Mouse (Mus musculus) c-Kit-positive CD71-negative TER-119-negative erythroid progenitor cells, embryonic 14.5 days (primary cell): ENCODE measurements around the gene Mrpl22.
"Not testable (repeated sequence)": the region's sequence is repeated elsewhere in the genome, so short reads cannot be mapped to it uniquely, and the experiment has no call there.

ENCODE experiments used
- DNase-seq: peaks from one replicate; pipeline ENCODE4 v3.0.0-alpha.2; 2013; ENCODE audit warnings: low read depth

Mrpl22 gene

DNA sequence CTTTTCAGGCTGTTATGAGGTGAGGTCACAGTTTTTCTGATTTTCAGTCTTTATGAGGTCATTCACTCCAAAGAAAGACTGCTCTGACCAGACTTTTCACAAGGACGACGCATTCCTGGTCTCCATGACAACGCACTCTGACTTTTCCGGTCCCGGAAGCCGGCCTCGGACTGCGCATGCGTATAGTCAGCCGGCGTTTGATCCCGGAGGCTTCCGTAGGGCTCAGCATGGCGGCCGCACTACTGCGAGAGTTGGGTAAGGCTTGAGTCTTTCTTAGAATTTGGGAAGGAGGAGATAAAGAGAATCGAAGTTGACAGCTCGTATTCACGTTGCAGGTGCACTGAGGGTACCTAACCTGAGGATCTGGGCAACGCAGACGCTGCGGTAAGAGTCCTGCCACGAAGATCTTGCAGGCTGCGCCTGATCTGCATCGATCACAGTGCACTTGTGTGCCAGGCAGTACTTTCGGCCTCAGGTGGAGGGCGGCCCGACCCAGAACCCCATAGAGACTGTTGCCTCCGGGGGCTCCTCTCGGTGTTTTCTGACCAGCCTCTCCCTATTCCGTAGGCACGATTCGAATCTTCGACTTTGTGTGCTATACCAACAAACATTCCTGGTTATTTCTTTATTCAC, at the start of gene Mrpl22:
Gene Mrpl22, plus strand, starts transcription at position 203 of the 633 bp plus-strand sequence.
- DNase-seq = peak; percentile 97

GRCm38 (mm10) chr11:58123711-58124110, 47.8 kb upstream of the Mrpl22 start:
- no peak for DNase-seq

GRCm38 (mm10) chr11:58125021-58125420, 46.4 kb upstream of the Mrpl22 start:
- DNase-seq = no peak

DNA sequence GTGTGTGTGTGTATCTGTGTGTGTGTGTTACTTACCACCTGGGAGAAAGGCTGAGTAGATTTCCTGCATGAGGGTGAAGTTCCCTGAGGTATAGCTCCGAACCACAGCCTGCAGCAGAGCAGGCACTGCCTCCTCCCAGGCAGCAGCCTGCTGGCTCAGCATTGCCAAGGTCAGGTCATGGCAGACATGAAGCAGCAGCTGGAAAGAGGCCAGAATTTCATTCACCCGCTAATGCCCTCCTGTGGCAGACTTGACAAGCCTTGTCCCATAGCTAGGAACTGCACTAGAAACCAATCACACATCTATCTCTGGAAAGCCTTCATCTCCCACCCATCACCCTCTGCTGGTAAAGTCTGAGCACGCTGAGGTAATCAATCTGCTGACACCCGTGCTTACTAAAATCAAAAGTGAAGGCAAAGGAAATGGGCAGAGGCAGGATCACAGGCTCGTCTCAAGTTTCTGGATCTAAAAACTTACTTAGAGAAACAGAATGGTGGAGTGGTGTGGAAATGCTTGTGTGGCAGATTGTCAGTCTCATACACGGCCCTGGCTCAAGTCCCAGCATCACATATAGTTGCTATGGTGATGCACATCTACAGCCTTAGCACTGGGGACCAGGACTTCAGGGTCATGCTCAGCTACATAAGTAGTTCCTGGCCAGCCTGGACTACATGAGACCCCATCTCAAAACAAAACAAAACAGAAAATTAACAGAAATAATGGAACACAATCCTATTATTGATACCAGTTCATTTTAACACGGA, 44.9 kb upstream of the Mrpl22 start:
- no peak for DNase-seq

GRCm38 (mm10) chr11:58127544-58127943, 43.9 kb upstream of the Mrpl22 start:
- DNase-seq = no peak

DNA sequence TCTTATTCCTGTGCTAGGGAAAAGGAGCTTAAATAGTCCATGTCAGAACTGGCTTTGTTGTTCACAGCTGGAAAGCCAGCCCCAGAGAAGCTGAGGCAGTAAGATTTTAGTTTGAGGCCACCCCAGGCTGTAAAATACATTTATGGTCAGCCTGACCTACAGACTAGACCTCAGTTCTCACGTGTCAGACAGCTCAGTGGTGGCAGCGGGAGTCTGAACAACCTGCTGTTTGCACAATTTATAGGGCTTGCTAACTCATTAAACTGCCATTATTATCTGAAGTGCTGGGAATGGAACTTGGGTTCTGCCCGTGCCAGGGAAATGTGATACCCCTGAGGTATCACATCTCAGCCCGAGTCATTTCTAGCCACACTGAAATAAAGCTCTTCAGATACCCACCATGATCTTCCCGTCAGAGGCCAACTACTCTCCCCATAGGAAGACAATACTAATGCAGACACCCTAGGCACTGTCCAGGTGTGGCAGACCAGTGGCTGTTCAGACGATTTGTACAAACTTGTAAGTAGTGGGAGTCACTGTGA, 42.1 kb upstream of the Mrpl22 start:
- DNase-seq = no peak

DNA sequence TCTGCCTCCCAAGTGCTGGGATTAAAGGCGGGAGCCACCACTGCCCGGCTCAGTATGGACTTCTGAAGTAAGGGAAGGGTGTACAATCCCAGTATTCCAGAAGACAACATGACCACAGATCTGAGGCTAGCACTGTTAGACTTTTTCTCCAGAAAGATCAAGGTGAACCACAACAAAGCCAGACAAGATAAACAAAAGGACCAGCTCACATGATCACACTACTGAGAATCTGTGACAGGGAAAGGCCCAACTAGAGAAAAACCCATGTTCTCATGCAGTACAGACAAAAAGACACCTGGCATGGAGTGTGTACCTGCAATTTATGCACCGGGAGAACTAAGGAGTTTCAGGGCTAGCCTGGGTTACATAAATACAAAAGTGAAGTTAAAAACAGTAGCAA, 39.4 kb upstream of the Mrpl22 start:
- DNase-seq = no peak

GRCm38 (mm10) chr11:58134869-58135268, 36.6 kb upstream of the Mrpl22 start:
- DNase-seq = no peak

DNA sequence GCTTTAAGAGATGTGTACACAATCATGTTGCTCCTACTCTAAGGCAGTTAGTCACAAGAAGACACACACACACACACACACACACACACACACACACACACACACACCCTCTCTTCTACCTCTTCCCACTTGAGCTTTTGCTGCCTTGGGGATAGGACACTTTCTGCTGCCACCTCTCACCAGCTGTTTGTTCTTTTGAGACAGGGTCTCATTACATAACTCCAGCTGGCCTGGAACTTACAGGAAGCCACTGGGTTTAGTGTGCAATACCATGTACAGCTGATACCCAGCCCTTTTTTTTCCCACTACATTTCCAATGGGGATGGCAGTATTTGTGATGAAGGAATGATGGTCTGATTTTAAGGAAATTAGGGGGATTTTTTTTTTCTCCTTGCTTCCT, 36.2 kb upstream of the Mrpl22 start:
- DNase-seq = no peak

DNA sequence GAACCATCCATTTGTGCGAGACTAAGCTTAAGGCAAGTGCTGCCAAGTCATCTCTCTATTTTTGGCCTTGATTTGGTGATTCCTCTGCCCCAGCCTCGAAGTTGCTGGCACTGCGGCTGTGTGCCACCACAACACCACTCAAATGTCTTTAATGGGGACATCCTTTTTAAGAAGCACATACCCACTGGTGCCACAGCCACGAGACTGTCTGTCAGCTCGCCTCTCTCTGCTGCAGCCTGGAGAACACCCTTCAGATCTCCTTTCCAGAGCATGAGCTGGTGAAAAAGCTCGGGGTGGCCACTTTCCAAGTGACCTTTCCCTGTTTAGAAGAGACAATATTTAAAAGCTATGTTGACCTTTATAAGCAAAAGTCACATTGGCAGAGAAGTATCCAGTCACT, 34.8 kb upstream of the Mrpl22 start:
- no peak for DNase-seq

- no peak for DNase-seq
These were observed 32.6 kb upstream of the Mrpl22 start for GRCm38 (mm10) chr11:58138821-58139220.

- no peak for DNase-seq
These were observed 32.0 kb upstream of the Mrpl22 start for GRCm38 (mm10) chr11:58139466-58139865.

DNA sequence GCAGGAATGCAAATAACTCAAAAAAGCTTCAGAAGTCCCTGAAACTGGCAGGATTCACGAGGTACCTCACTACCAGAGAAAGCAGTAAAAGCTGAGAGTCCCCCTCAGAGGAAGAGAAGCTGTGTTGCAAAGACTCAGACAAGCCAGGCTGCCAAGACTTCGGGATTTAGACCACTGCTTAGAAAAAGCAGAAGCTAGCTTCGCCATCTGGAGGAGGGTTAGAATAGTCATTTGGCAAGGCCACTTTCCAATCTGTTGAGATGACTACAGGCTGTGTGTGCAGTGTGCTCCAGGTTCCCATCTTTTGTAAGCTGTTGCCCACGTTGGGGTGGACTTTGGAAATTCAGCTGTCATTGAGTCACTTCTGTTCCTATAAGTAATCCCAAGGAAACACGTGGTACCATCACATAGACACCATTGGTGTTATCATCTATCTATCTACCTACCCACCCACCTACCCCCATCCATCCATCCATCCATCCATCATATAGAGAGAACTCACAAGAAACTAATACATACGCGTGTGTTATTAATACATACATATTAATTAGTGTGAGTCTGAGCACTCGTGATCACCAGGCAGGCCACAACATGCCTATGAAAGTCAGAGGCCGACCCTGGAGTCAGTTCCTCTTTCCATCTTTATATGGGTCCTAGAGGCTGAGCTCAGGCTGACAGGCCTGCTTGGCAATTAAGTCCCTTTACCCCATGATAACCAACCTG, 27.6 kb upstream of the Mrpl22 start:
- no peak for DNase-seq

DNA sequence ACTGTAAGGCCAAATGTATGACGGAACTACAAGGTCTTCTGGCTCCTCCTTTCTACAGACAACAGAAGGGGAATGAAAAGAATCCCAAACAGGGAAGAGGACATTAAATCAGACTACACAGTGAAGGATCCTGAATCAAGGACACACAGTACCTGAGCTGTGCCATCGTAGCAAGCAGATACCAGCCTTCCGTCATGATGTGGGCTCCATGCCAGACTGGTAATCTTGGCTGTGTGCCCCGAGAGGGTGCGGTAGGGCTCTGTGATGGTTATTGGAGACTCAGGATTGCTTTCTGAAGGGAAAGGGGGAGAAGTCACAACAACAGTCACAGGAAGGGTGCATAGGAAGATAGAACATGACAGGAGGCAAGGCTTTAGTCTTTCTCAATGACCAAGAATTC, 25.2 kb upstream of the Mrpl22 start:
- no peak for DNase-seq

DNA sequence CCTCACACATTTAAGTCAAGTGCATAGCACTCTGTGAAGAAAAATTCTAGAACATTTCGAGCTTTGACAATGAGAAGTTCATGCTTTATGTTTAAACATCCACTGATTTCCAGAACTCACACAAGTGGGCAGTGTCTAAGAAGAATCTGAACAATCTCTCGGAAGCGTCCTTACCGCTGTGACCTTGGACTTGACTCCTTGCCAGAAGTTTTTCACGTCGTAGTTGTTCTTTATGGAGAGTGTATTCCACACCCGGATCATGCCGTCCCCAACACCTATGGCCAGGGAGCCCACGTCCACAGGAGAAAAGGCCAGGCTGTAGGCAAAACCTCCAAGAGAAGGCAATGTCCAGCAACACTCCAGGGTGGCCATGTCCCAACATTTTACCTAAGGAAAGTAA, 16.0 kb upstream of the Mrpl22 start:
- no peak for DNase-seq

- no peak for DNase-seq
These were observed 14.6 kb upstream of the Mrpl22 start for GRCm38 (mm10) chr11:58156871-58157270.

DNA sequence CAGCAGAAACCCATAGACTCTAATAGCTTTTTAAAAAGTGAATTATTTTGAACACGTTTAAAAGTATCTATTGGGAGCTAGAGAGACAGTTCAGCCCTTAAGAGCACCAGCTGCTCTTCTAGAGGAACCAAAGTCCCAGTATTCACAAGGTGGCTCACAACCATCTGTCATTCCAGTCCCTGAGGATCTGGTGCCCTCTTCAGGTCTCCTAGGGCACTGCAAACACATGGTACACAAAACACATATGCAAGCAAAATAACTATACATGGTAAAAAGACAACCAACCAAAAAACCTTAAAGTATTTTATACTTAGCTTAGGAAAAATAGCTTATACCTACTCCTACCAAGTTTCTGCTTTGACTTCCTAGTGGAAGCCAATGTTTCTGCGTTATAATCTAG, 6.4 kb upstream of the Mrpl22 start:
- peak; percentile 22 for DNase-seq

- DNase-seq = peak; percentile 23
These were observed 3.7 kb upstream of the Mrpl22 start for GRCm38 (mm10) chr11:58167822-58168166.

- peak; percentile 71 for DNase-seq
These were observed 3.1 kb upstream of the Mrpl22 start, which contains the start of gene Gemin5 for GRCm38 (mm10) chr11:58168167-58168915. Gemin5 (minus strand) TSS chr11:58168539.

- no peak for DNase-seq
These were observed 1.8 kb upstream of the Mrpl22 start for GRCm38 (mm10) chr11:58169666-58170065.

GRCm38 (mm10) chr11:58179563-58179962, 8.1 kb downstream of the Mrpl22 start:
- DNase-seq = peak; percentile 85

DNA sequence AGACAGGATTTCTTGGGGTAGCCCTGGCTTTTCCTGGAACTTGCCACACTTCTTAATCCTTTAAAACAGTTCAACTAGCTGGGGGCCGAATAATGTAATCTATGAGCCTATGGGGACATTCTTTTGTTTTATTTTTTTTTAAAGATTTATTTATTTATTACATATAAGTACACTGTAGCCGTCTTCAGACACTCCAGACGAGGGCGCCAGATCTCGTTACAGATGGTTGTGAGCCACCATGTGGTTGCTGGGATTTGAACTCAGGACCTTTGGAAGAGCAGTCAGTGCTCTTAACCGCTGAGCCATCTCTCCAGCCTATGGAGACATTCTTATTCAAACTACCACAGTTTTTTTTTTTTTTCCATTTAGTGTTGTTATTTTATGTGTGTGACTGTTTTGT, 8.5 kb downstream of the Mrpl22 start:
- not testable (repeated sequence) for DNase-seq
